Mouse (Mus musculus) heart, embryonic 10.5 days (tissue): Measurements from ENCODE around the gene Bahcc1. TPM values are rescaled to one million over a fixed set of nuclear protein-coding genes. Genes with fewer than 3 reads are reported as not detected.

Experiments used
- DNase-seq: peaks from one replicate; pipeline ENCODE4 v3.0.0-alpha.2; 2017; ENCODE audit warnings: low spot score
- H3K27ac ChIP-seq: fragments of 300-500 bp; sonication (generic); 2 replicates; pipeline ENCODE4 v1.5.1; 2016; ENCODE audit warnings: mild to moderate bottlenecking
- H3K27me3 ChIP-seq: fragments of 300-500 bp; sonication (generic); 2 replicates; pipeline ENCODE4 v1.6.1; 2016; ENCODE audit warnings: mild to moderate bottlenecking; ENCODE audit not compliant: poor library complexity, insufficient read depth, severe bottlenecking
- H3K36me3 ChIP-seq: fragments of 300-500 bp; sonication (generic); 2 replicates; pipeline ENCODE4 v1.6.1; 2016; ENCODE audit warnings: mild to moderate bottlenecking, moderate library complexity
- H3K4me1 ChIP-seq: fragments of 300-500 bp; sonication (generic); 2 replicates; pipeline ENCODE4 v1.6.1; 2016; ENCODE audit warnings: mild to moderate bottlenecking
- H3K4me3 ChIP-seq: fragments of 300-500 bp; sonication (generic); 2 replicates; pipeline ENCODE4 v1.5.1; 2016; ENCODE audit warnings: mild to moderate bottlenecking, moderate library complexity
- H3K9me3 ChIP-seq: fragments of 300-500 bp; sonication (generic); 2 replicates; pipeline ENCODE4 v1.6.1; 2016; ENCODE audit warnings: mild to moderate bottlenecking, moderate library complexity
- WGBS: fragments of 180-500 bp; shearing (Covaris S2); methylation state at CpG from one replicate; pipeline ENCODE4 v1.1.7; 2016; 5-methylcytosine and 5-hydroxymethylcytosine counted together
- polyA plus RNA-seq: library from polyadenylated mRNA; unstranded; fragments of >200 nt; fragmentation: Nextera tagmentation; extraction: Ambion mirVana; gene quantifications from 2 replicates; pipeline ENCODE4 v1.2.1, GENCODE M21; 2016

Gene Bahcc1
- polyA plus RNA-seq, 1 experiment from 2014 or later: 12.9 TPM

GRCm38 (mm10) chr11:120307566-120308430 is 75.1 kb downstream of the Bahcc1 start:
- WGBS: 8% methylated on average over 19 of the region's 19 CpGs
- H3K27me3 ChIP-seq: no peaks in the 10 kb centered on the region
- H3K9me3 ChIP-seq: no peaks in the 10 kb centered on the region
- no peaks in the 10 kb centered on the region for H3K36me3 ChIP-seq
- peak overlapping the region; percentile 37; the same call in 1 of the 2 replicates for H3K4me3 ChIP-seq
- DNase-seq: peak; percentile 95
- H3K4me1 ChIP-seq: peaks cover 70% of the 10 kb centered on the region
- peak overlapping the region; percentile 98 for H3K27ac ChIP-seq

GRCm38 (mm10) chr11:120308441-120309320 is 75.9 kb downstream of the Bahcc1 start:
- DNase-seq: peak; percentile 75
- WGBS: 54% methylated on average over 15 of the region's 15 CpGs
- H3K9me3 ChIP-seq: no peaks in the 10 kb centered on the region
- no peaks in the 10 kb centered on the region for H3K27me3 ChIP-seq
- H3K4me1 ChIP-seq: peaks cover 63% of the 10 kb centered on the region
- H3K36me3 ChIP-seq: no peaks in the 10 kb centered on the region
- H3K4me3 ChIP-seq: peak overlapping the region; percentile 18; the same call in 1 of the 2 replicates
- H3K27ac ChIP-seq: peak overlapping the region; percentile 56; the same call in 1 of the 2 replicates

- DNase-seq: peak; percentile 99
- Histone ChIP-seq H3K9me3 (no peaks in the 10 kb centered on the region), H3K4me1 (peaks cover 66% of the 10 kb centered on the region), H3K4me3 (peak overlapping the region; percentile 62), H3K36me3 (no peaks in the 10 kb centered on the region), H3K27me3 (no peaks in the 10 kb centered on the region), H3K27ac (peak overlapping the region; percentile 97)
- WGBS: 2% methylated on average over 45 of the region's 45 CpGs
These were observed 78.1 kb downstream of the Bahcc1 start for GRCm38 (mm10) chr11:120310813-120311312.

GRCm38 (mm10) chr11:120311561-120311960 is 78.8 kb downstream of the Bahcc1 start:
- peak overlapping the region; percentile 62 for H3K4me3 ChIP-seq

GRCm38 (mm10) chr11:120312069-120312468 is 79.3 kb downstream of the Bahcc1 start:
- Histone ChIP-seq H3K4me3 (peak overlapping the region; percentile 62; the same call in 1 of the 2 replicates), H3K27ac (peak overlapping the region; percentile 97), H3K27me3 (no peaks in the 10 kb centered on the region), H3K9me3 (no peaks in the 10 kb centered on the region), H3K36me3 (no peaks in the 10 kb centered on the region), H3K4me1 (peaks cover 61% of the 10 kb centered on the region)
- peak; percentile 66 for DNase-seq
- WGBS: 69% methylated on average over 6 of the region's 6 CpGs

More at GRCm38 (mm10) chr11:120311561-120311960, 78.8 kb downstream of the Bahcc1 start:
- peak; percentile 76 for DNase-seq
- Histone ChIP-seq H3K27me3 (no peaks in the 10 kb centered on the region), H3K27ac (peak overlapping the region; percentile 97), H3K4me1 (peaks cover 61% of the 10 kb centered on the region), H3K36me3 (no peaks in the 10 kb centered on the region), H3K9me3 (no peaks in the 10 kb centered on the region)
- WGBS: 48% methylated on average over 10 of the region's 10 CpGs

GRCm38 (mm10) chr11:120313906-120314685 is 81.3 kb downstream of the Bahcc1 start:
- H3K36me3 ChIP-seq: no peaks in the 10 kb centered on the region

GRCm38 (mm10) chr11:120314721-120315415 is 82.1 kb downstream of the Bahcc1 start:
- peak overlapping the region; percentile 96 for H3K27ac ChIP-seq
- peak overlapping the region; percentile 64 for H3K4me3 ChIP-seq
- H3K36me3 ChIP-seq: no peaks in the 10 kb centered on the region
- no peaks in the 10 kb centered on the region for H3K9me3 ChIP-seq
- WGBS: 44% methylated on average over 16 of the region's 16 CpGs
- H3K4me1 ChIP-seq: peaks cover 53% of the 10 kb centered on the region
- H3K27me3 ChIP-seq: no peaks in the 10 kb centered on the region
- peak; percentile 73 for DNase-seq

More at GRCm38 (mm10) chr11:120313906-120314685, 81.3 kb downstream of the Bahcc1 start:
- H3K9me3 ChIP-seq: no peaks in the 10 kb centered on the region
- H3K27ac ChIP-seq: peak overlapping the region; percentile 96
- peak; percentile 67 for DNase-seq
- H3K4me3 ChIP-seq: no peak overlapping the region
- peaks cover 53% of the 10 kb centered on the region for H3K4me1 ChIP-seq
- WGBS: 52% methylated on average over 6 of the region's 6 CpGs
- no peaks in the 10 kb centered on the region for H3K27me3 ChIP-seq

GRCm38 (mm10) chr11:120315416-120315761 is 82.6 kb downstream of the Bahcc1 start:
- no peaks in the 10 kb centered on the region for H3K36me3 ChIP-seq
- peak overlapping the region; percentile 64 for H3K4me3 ChIP-seq
- peaks cover 51% of the 10 kb centered on the region for H3K4me1 ChIP-seq
- H3K27me3 ChIP-seq: no peaks in the 10 kb centered on the region
- 37% methylated on average over 4 of the region's 4 CpGs for WGBS
- H3K27ac ChIP-seq: peak overlapping the region; percentile 96
- no peaks in the 10 kb centered on the region for H3K9me3 ChIP-seq
- DNase-seq: peak; percentile 79

GRCm38 (mm10) chr11:120315832-120316689 is 83.3 kb downstream of the Bahcc1 start:
- peak overlapping the region; percentile 96 for H3K27ac ChIP-seq
- H3K27me3 ChIP-seq: no peaks in the 10 kb centered on the region
- no peaks in the 10 kb centered on the region for H3K9me3 ChIP-seq
- peaks cover 44% of the 10 kb centered on the region for H3K4me1 ChIP-seq
- WGBS: 7% methylated on average over 37 of the region's 37 CpGs
- peak overlapping the region; percentile 64 for H3K4me3 ChIP-seq
- peak; percentile 99 for DNase-seq
- H3K36me3 ChIP-seq: no peaks in the 10 kb centered on the region

- no peaks in the 10 kb centered on the region for H3K27me3 ChIP-seq
- no peaks in the 10 kb centered on the region for H3K36me3 ChIP-seq
- no peaks in the 10 kb centered on the region for H3K9me3 ChIP-seq
- H3K27ac ChIP-seq: peak overlapping the region; percentile 96
- DNase-seq: peak; percentile 77
- peaks cover 37% of the 10 kb centered on the region for H3K4me1 ChIP-seq
- H3K4me3 ChIP-seq: peak overlapping the region; percentile 64
- 20% methylated on average over 13 of the region's 13 CpGs for WGBS
These were observed 84.0 kb downstream of the Bahcc1 start for GRCm38 (mm10) chr11:120316690-120317254.

GRCm38 (mm10) chr11:120317456-120317855 is 84.7 kb downstream of the Bahcc1 start:
- DNase-seq: peak; percentile 64
- H3K9me3 ChIP-seq: no peaks in the 10 kb centered on the region
- no peak overlapping the region; the same call in 1 of the 2 replicates for H3K4me3 ChIP-seq
- H3K4me1 ChIP-seq: peaks cover 32% of the 10 kb centered on the region
- WGBS: 70% methylated on average over 7 of the region's 7 CpGs
- peak overlapping the region; percentile 96 for H3K27ac ChIP-seq
- H3K27me3 ChIP-seq: no peaks in the 10 kb centered on the region
- H3K36me3 ChIP-seq: no peaks in the 10 kb centered on the region
